Mouse (Mus musculus) MEL-GATA-1-ER (cell line): ENCODE results near the gene Prdm16.

Experiments used
- DNase-seq: peaks from one replicate; pipeline ENCODE4 v3.0.0-alpha.2; 2012; ENCODE audit warnings: low read depth; ENCODE audit errors: extremely low read depth

Gene Prdm16

GRCm38 (mm10) chr4:154390333-154391080, 246.2 kb downstream of the Prdm16 start:
- DNase-seq, result no peak

- no peak for DNase-seq
Measured at GRCm38 (mm10) chr4:154389641-154390040, 247.0 kb downstream of the Prdm16 start.

DNA sequence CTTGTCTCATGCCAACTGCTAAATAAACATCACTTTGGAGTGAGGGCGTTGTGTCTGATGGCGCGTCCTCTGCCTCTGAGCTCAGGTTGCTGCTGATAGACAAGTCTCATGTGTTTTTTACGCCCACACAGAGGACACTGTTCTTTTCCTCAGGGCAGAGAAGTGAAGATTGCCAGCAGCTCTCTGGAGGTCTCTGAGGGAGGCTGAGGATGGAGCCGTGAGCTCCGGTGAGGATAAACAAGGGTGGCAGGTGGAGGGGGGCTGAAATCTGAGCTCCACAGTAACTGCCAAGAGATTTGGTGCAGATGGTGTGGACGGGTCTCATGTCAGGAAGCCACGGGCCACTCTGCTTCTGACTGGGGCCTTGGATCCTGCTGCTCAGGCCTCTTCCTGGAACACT, 249.9 kb downstream of the Prdm16 start:
- DNase-seq, result no peak

- DNase-seq, result no peak
Measured at GRCm38 (mm10) chr4:154385918-154386317, 250.8 kb downstream of the Prdm16 start.

DNA sequence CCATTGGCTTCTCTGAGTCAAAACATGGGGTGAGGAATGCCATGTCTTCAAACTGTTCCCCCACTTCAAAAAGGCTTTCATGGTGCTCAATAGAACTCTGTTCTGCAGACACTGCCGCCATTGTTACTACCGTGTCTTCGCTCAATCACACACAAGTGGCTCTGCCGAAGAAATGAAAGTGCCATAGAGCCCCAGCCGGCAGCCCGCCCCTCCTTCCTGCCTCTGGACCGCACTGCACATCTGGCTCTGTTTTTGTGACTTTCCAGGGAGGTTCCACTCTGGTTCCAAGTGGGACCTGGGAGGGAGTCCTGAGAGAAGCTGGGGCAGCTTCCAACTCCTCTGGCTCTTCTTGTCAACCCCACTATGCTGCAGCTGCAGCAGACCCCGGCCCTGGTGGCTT, 251.5 kb downstream of the Prdm16 start:
- DNase-seq, result no peak

DNA sequence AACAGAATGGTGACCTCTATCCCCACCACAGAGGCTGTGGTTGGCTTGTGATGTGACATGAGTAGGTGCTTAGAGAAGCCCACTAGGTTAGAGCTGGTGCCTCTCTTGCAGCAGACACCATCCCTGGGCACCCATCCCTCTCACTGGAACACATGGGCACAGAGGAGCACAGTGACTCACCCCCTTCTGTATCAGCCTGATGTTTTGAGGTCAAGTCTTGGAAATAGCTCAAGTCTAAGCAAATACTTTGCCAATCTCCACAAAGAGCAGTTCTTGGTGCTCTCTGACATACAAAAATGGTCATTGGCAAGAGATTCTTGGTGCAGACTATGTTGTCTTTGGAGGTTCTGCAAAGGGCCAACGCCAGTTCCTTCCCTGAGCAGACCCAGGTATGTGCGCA, 257.8 kb downstream of the Prdm16 start:
- no peak for DNase-seq

DNA sequence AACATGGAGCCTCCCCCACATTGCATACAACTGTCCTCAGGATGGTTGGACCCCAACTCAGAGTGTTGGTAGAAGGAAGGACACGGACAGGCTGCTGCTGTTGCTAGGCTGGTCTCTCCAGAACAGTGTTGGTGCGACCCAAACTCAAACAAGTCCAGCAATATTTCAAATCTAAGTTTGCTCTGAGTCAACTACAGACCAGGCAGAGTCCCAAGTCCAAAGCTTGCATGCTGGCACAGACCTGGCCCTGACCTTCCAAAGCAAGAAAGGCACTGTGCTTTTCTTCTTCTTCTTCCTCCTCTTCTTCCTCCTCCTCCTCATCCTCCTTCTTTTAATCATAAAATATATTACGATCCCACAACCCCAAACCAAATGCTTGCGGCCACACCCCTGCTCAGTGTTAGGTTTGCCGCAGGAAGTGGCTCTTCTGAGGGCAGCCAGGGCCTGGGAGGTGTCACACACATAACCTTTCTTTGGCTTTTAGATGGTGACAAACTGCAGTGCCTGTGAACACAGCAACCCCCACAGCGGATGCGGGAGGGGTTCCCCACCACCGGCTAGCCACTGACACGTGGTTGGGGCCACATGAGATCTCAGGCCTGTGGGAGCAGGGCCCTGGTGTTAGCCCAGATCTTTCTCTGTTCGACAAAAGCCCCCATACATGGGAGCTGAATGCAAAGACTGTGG, 260.6 kb downstream of the Prdm16 start:
- DNase-seq, result no peak

DNA sequence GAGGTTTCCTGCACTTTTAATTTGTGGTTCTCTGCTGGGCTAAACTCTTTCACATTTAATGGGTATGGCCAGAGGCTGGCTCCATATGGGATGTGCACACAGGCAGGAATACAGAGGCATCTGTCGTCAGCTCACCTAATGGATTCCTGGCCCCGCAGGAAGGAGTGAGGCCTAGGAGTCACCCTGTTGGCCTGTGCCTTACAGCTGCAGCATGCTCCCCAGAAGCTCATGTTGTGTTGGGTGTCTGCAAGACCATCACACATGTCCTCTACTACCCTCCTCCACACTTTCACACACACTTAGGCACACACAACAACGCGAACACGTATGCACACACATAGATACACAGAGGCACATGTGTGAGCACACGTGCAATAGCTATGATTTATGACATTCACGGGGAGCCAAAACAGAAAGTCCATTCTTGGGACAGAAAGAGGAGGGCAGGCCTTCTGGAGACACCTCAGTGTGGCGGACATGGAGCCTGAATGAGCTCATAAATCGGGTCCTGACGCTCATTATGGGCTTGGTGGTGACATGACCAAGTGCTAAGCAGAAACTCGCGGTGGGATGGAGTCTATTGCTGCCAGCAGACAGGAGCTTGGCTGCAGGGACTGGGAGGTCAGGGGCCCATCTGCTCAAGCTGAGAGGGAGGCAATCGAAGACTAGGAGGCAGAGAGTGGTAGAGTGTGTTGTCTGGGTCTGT, 265.0 kb downstream of the Prdm16 start:
- no peak for DNase-seq

GRCm38 (mm10) chr4:154370841-154371240, 265.8 kb downstream of the Prdm16 start:
- DNase-seq, result no peak

GRCm38 (mm10) chr4:154369089-154369488, 267.6 kb downstream of the Prdm16 start:
- no peak for DNase-seq

GRCm38 (mm10) chr4:154366836-154367235, 269.8 kb downstream of the Prdm16 start:
- no peak for DNase-seq

GRCm38 (mm10) chr4:154364752-154365151, 271.9 kb downstream of the Prdm16 start:
- DNase-seq, result no peak

DNA sequence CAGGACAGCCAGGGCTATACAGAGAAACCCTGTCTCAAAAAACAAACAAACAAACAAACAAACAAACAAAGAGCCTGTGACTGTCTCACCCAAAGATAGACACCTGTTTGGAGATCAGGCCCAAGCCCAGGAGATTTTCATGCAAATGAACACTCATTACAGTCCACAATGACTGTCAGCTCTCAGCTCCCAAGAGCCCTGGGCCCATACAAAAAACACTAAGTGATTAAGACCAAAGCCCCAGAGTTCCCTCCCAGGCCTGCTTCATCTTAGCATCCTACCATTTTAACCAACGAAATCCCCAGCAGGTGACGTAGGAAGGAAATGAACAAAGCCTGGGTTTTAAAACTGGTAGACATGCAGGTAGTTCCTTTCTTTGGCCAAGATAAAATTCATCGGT, 275.8 kb downstream of the Prdm16 start:
- no peak for DNase-seq

- no peak for DNase-seq
Measured at GRCm38 (mm10) chr4:154360441-154360840, 276.2 kb downstream of the Prdm16 start.

DNA sequence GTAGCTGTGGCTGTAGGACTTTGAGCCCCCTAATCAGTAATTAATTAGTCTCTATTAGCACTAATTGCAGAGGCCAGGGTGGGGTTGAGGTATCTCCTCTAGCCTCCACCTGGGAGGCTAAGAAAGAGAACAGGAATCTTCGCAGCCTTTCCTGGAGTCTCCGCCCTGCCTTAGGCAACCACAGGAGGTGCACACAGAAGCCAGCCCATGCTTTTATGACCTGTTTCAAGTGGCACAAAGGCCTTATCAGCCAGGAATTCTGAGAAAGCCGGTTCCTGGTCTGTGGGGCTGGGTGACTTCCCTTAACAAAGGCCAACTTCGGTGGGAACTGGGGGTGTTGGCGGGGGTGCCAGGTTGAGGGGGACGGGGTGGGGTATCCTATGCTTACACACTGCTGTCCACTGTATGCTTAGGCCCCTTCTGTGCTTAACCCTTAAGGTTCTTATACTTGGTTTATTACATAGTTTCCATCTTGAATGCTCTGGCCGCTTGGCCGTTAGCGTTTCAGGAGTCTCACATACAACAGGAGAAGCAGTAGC, 276.8 kb downstream of the Prdm16 start:
- no peak for DNase-seq

DNA sequence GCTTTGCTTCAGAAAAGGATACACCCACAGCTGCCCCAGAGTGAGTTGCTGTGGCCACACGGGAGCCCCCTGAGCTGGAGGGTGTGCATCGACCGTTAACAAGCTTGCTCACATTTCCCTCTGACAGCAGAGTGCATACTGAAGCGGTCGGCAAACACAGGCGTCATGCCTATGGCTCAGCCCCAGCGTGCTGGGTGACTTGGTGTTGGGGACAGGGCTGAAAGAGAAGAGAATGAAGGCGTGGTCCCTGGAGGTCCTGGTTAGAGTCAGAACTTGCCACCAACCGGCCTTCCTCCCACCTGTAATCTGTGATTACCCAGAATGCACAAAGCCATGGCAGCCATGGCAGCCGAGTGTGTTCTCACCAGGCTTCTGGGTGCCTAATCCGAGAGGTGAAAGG, 277.9 kb downstream of the Prdm16 start:
- no peak for DNase-seq

DNA sequence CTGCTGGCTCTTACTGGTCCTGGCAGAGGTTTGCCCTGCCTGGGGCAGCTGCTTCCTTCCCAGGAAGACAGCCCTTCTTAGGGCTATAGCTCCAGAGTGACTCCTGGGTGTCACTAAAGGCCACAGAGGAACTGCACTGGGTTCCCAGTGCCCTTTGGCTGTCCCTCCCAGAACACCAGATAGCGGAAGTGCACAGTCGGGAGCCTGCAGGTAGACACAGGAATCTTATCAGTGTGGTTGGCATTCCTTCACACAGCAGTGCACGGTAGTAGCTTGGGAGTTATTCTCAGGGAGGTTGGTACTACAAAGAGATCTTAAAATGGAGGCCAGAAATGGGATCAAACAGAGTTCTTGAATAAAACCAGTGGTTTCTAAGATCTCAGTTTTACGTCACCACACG, 278.3 kb downstream of the Prdm16 start:
- no peak for DNase-seq

DNA sequence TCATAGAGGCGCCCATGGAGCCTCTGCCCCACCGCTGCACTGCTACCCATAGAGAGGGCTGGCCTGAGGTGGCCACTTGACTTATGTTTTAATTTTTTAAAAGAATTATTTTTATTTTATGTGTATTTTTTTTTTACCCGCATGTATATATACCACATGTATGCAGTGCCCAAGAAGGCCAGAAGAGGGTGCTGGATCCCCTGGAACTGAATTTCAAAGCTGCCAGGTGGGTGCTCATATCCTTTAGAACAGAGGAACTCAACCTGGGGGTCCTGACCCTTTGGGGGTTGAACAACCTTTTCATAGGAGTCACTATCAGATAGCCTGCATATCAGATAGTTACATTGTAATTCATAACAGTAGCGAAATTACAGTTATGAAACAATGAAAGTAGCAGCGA, 281.3 kb downstream of the Prdm16 start:
- no peak for DNase-seq

GRCm38 (mm10) chr4:154352246-154352645, 284.4 kb downstream of the Prdm16 start:
- no peak for DNase-seq

- DNase-seq, result no peak
Measured at GRCm38 (mm10) chr4:154348197-154348786, 288.4 kb downstream of the Prdm16 start.

GRCm38 (mm10) chr4:154346731-154347522, 289.7 kb downstream of the Prdm16 start:
- DNase-seq, result no peak
